Mouse (Mus musculus) G1E (cell line): Measurements from ENCODE around the gene H2al1i.
"Not testable (repeated sequence)": the region's sequence is repeated elsewhere in the genome, so short reads cannot be mapped to it uniquely, and the experiment has no call there.

Experiments
- CTCF ChIP-seq: IDR thresholded peaks from 2 replicates; pipeline ENCODE4 v1.5.1; 2012; ENCODE audit warnings: low read depth, low read length, inconsistent platforms, mixed read lengths
- GATA1 ChIP-seq: IDR thresholded peaks from 2 replicates; pipeline ENCODE4 v1.6.1; 2012; ENCODE audit warnings: borderline replicate concordance, low read length, inconsistent platforms, mixed read lengths
- TAL1 ChIP-seq: conservative IDR thresholded peaks from 2 replicates; pipeline ENCODE4 v1.6.1; 2012; ENCODE audit warnings: low read depth, low read length, inconsistent platforms, mixed read lengths

GRCm38 (mm10) chrX:11324359-11324758 lies at the start of gene H2al1i:
- TF ChIP-seq GATA1, CTCF, TAL1: not testable (repeated sequence)
